Mouse (Mus musculus): ENCODE results near the gene Lig1.

Lig1 gene

GRCm38 (mm10) chr7:13309407-13309806, 32.3 kb downstream of the Lig1 start:
- DNase-seq (ENCODE audit: inconsistent age in 2 of 2, low spot score in 1 of 2): no peak

GRCm38 (mm10) chr7:13310493-13311199, 33.6 kb downstream of the Lig1 start:
- DNase-seq (ENCODE audit: inconsistent age in 2 of 2, low spot score in 1 of 2): no peak

- DNase-seq (ENCODE audit: inconsistent age in 2 of 2, low spot score in 1 of 2): no peak
Observed at GRCm38 (mm10) chr7:13311401-13311800, 34.3 kb downstream of the Lig1 start.

- DNase-seq (ENCODE audit: inconsistent age in 2 of 2, low spot score in 1 of 2): no peak
Observed at GRCm38 (mm10) chr7:13314095-13314597, 37.1 kb downstream of the Lig1 start.

GRCm38 (mm10) chr7:13321424-13321823, 44.3 kb downstream of the Lig1 start:
- no peak for DNase-seq (ENCODE audit: inconsistent age in 2 of 2, low spot score in 1 of 2)

GRCm38 (mm10) chr7:13324316-13324715, 47.2 kb downstream of the Lig1 start, which contains the start of gene Pla2g4c:
Gene Pla2g4c (plus strand): TSS chr7:13324655.
- no peak for DNase-seq (ENCODE audit: inconsistent age in 2 of 2, low spot score in 1 of 2)

- no peak for DNase-seq (ENCODE audit: inconsistent age in 2 of 2, low spot score in 1 of 2)
Observed at GRCm38 (mm10) chr7:13330575-13330974, 53.5 kb downstream of the Lig1 start.

- DNase-seq (ENCODE audit: inconsistent age in 2 of 2, low spot score in 1 of 2): no peak
Observed at GRCm38 (mm10) chr7:13355943-13356342, 78.9 kb downstream of the Lig1 start.

All from adrenal gland, adult (tissue).